Mouse (Mus musculus): ENCODE measurements around the gene Irs2.

DNA sequence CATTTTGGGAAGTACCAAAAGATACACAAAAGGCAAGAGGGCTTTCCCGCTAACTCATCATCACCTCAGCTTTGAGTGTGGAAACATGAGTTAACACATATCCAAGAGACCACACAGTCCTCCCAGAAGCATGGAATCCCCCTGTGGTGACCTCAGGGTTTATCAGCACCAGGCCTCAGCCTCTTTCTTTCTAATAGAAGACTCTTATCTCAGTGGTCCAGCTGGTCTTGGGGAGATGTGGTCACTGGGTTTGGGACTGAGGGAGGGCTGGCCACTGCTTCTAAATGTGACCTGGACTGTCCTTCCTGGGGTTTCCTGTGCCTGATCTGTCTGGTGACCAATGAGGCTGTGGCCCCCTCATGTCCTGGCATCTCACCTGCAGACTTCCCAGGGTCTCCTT, 39.6 kb upstream of the Irs2 start:
- TF ChIP-seq CTCF (IDR thresholded peaks at IDR 0.05; ENCODE audit: insufficient read depth, low read length), result no peak
- no peak for TF ChIP-seq POLR2A (IDR thresholded peaks at IDR 0.05; ENCODE audit: borderline replicate concordance, extremely low read depth, low read depth, low read length)
